ENCODE assay signal across 8 mouse cellular contexts in genomic region chr3:138488584-138489326, GRCm38 (mm10). TPM values are rescaled to one million over a fixed set of nuclear protein-coding genes. Genes with fewer than 3 reads are reported as not detected.
DNase-seq lines count a peak whose midpoint lies in the region; ATAC-seq and TF ChIP-seq lines count a peak whose summit lies in the region.

No protein-coding gene starts in this region.

- TF ChIP-seq EP300 in ES-Bruce4 (IDR thresholded peaks at IDR 0.05; ENCODE audit: insufficient read depth, low read depth, low read length): no peak

- under 1% methylated on average over 61 of the region's 61 CpGs for WGBS in kidney, postnatal 0 days
- WGBS in bone marrow, adult 2 months: under 1% methylated on average over 61 of the region's 61 CpGs
- WGBS in liver, embryonic 13.5 days (ENCODE audit: insufficient replicate concordance): under 1% methylated on average over 57 of the region's 61 CpGs

- peak; percentile 30; the same call in 1 of the 2 replicates for ATAC-seq in kidney, postnatal 0 days (replicated peaks; ENCODE audit: low FRiP score, low read depth)
- peak; percentile 70 for ATAC-seq in liver, embryonic 13.5 days (ENCODE audit: low read depth)

- H3K27ac ChIP-seq in kidney, postnatal 0 days: peak overlapping the region; percentile 84
- H3K27ac ChIP-seq in ES-Bruce4 (ENCODE audit: insufficient read depth, low read length): no peak overlapping the region
- H3K27ac ChIP-seq in bone marrow, adult 2 months (ENCODE audit: control insufficient read depth, insufficient read depth, low read depth, low read length, poor library complexity): peak overlapping the region; percentile 92
- H3K27ac ChIP-seq in liver, embryonic 13.5 days: peak overlapping the region; percentile 80

- no peak for TF ChIP-seq POLR2A in ES-Bruce4 (IDR thresholded peaks at IDR 0.05; ENCODE audit: insufficient read depth, low read length)
- no peak for TF ChIP-seq POLR2A in bone marrow, adult 2 months (IDR thresholded peaks at IDR 0.05; ENCODE audit: borderline replicate concordance, control insufficient read depth, low read depth, low read length)

- H3K36me3 ChIP-seq in kidney, postnatal 0 days (ENCODE audit: insufficient read depth, low read length): no peaks in the 10 kb centered on the region
- H3K36me3 ChIP-seq in ES-Bruce4 (ENCODE audit: control insufficient read depth, insufficient read depth, low read length, poor library complexity, severe bottlenecking): no peaks in the 10 kb centered on the region
- H3K36me3 ChIP-seq in liver, embryonic 13.5 days: peaks cover 22% of the 10 kb centered on the region
- H3K36me3 ChIP-seq in splenic B cell, adult 2 months (ENCODE audit: control insufficient read depth, insufficient read depth, low read length, poor library complexity, severe bottlenecking): 0 out of 2 replicates have a peak, but pooled peaks cover 2% of the 10 kb centered on the region

- H3K9ac ChIP-seq in kidney, postnatal 0 days (ENCODE audit: low read depth, low read length): peak overlapping the region; percentile 88
- H3K9ac ChIP-seq in ES-Bruce4 (ENCODE audit: low read depth, poor library complexity, severe bottlenecking): peak overlapping the region; percentile 85
- H3K9ac ChIP-seq in liver, embryonic 13.5 days: peak overlapping the region; percentile 94

- H3K9me3 ChIP-seq in kidney, postnatal 0 days (replicated peaks; ENCODE audit: low read length): no peaks in the 10 kb centered on the region
- no peaks in the 10 kb centered on the region for H3K9me3 ChIP-seq in ES-Bruce4 (replicated peaks; ENCODE audit: control insufficient read depth, insufficient read depth, low read length, poor library complexity, severe bottlenecking)
- H3K9me3 ChIP-seq in liver, embryonic 13.5 days (replicated peaks): no peaks in the 10 kb centered on the region

- peak; percentile 49 for DNase-seq in kidney, postnatal 0 days (ENCODE audit: low spot score)
- DNase-seq in kidney, postnatal 36 days: no peak
- peak; percentile 16 to 21 for DNase-seq in frontal cortex, postnatal 36 days (ENCODE audit: low spot score in 2 of 2)
- DNase-seq in liver, embryonic 13.5 days: peak; percentile 9
- DNase-seq in splenic B cell, adult 2 months (ENCODE audit: low read depth, low spot score): peak; percentile 46
- DNase-seq in urinary bladder, postnatal 10 days (ENCODE audit: low spot score): no peak

- 0 out of 2 replicates have a peak, but pooled peaks cover 8% of the 10 kb centered on the region for H3K4me1 ChIP-seq in kidney, postnatal 0 days (replicated peaks; ENCODE audit: insufficient read depth, low read length)
- H3K4me1 ChIP-seq in ES-Bruce4 (ENCODE audit: control insufficient read depth, insufficient read depth, low read length): no peaks in the 10 kb centered on the region
- H3K4me1 ChIP-seq in bone marrow, adult 2 months (ENCODE audit: control insufficient read depth, insufficient read depth, low read length): peaks cover 1% of the 10 kb centered on the region; the same call in 1 of the 2 replicates
- H3K4me1 ChIP-seq in liver, embryonic 13.5 days (replicated peaks): peaks cover 30% of the 10 kb centered on the region

- peak overlapping the region; percentile 96 for H3K4me3 ChIP-seq in kidney, postnatal 0 days (replicated peaks; ENCODE audit: low read depth, low read length)
- peak overlapping the region; percentile 73 for H3K4me3 ChIP-seq in ES-Bruce4 (ENCODE audit: low read depth, low read length)
- peak overlapping the region; percentile 99 for H3K4me3 ChIP-seq in bone marrow, adult 2 months (replicated peaks; ENCODE audit: control insufficient read depth, low read depth, low read length)
- peak overlapping the region; percentile 93 for H3K4me3 ChIP-seq in liver, embryonic 13.5 days (replicated peaks)

- peak overlapping the region; percentile 58 for H3K4me2 ChIP-seq in kidney, postnatal 0 days (ENCODE audit: low read length)
- peak overlapping the region; percentile 72 for H3K4me2 ChIP-seq in liver, embryonic 13.5 days

- no peaks in the 10 kb centered on the region for H3K27me3 ChIP-seq in kidney, postnatal 0 days (ENCODE audit: insufficient read depth, low read length)
- no peaks in the 10 kb centered on the region for H3K27me3 ChIP-seq in ES-Bruce4 (ENCODE audit: control insufficient read depth, insufficient read depth, low read length, poor library complexity, severe bottlenecking)
- no peaks in the 10 kb centered on the region for H3K27me3 ChIP-seq in liver, embryonic 13.5 days
- no peaks in the 10 kb centered on the region for H3K27me3 ChIP-seq in splenic B cell, adult 2 months (ENCODE audit: control insufficient read depth, insufficient read depth, low read length, poor library complexity, severe bottlenecking)

- TF ChIP-seq CTCF in kidney, postnatal 0 days (IDR thresholded peaks at IDR 0.05; ENCODE audit: low read depth): no peak
- TF ChIP-seq CTCF in ES-Bruce4 (IDR thresholded peaks at IDR 0.05; ENCODE audit: low read depth, low read length): no peak
- no peak for TF ChIP-seq CTCF in bone marrow, adult 2 months (IDR thresholded peaks at IDR 0.05; ENCODE audit: control insufficient read depth, insufficient read depth, low read length)

RNA-seq across cellular contexts. Expression of gene Metap1, which starts 0.6 kb away (rescaled TPM):
- 40.2 and 41.4 TPM in 2 replicates for polyA plus RNA-seq in kidney, postnatal 0 days (2015; fragmentation: Nextera tagmentation; extraction: Ambion mirVana)
- polyA plus RNA-seq in ES-Bruce4 (2011; ENCODE audit: insufficient read depth, insufficient read length, low read depth, missing spikeins): 105 TPM in 2 replicates
- 14.4 and 18.9 TPM in 2 replicates for polyA plus RNA-seq in bone marrow, adult 2 months (2011; ENCODE audit: insufficient read depth, insufficient read length, low replicate concordance, missing spikeins)
- polyA plus RNA-seq in liver, embryonic 13.5 days (2015; fragmentation: Nextera tagmentation; extraction: Ambion mirVana): 26.1 and 32.0 TPM in 2 replicates

RNA-seq across cellular contexts. Expression of gene Eif4e, which starts 37.2 kb away (rescaled TPM):
- polyA plus RNA-seq in kidney, postnatal 0 days (2015; fragmentation: Nextera tagmentation; extraction: Ambion mirVana): 240 and 259 TPM in 2 replicates
- 378 and 409 TPM in 2 replicates for polyA plus RNA-seq in ES-Bruce4 (2011; ENCODE audit: insufficient read depth, insufficient read length, low read depth, missing spikeins)
- polyA plus RNA-seq in bone marrow, adult 2 months (2011; ENCODE audit: insufficient read depth, insufficient read length, low replicate concordance, missing spikeins): 77.3 and 78.5 TPM in 2 replicates
- polyA plus RNA-seq in liver, embryonic 13.5 days (2015; fragmentation: Nextera tagmentation; extraction: Ambion mirVana): 206 and 264 TPM in 2 replicates

RNA-seq across cellular contexts. Expression of gene Adh5, which starts 45.9 kb away (rescaled TPM):
- 280 and 288 TPM in 2 replicates for polyA plus RNA-seq in kidney, postnatal 0 days (2015; fragmentation: Nextera tagmentation; extraction: Ambion mirVana)
- 242 and 250 TPM in 2 replicates for polyA plus RNA-seq in ES-Bruce4 (2011; ENCODE audit: insufficient read depth, insufficient read length, low read depth, missing spikeins)
- 23.8 and 61.8 TPM in 2 replicates for polyA plus RNA-seq in bone marrow, adult 2 months (2011; ENCODE audit: insufficient read depth, insufficient read length, low replicate concordance, missing spikeins)
- 89.4 and 104 TPM in 2 replicates for polyA plus RNA-seq in liver, embryonic 13.5 days (2015; fragmentation: Nextera tagmentation; extraction: Ambion mirVana)

Comparison
In these comparisons a context has a peak if more than half of its experiments do, and no peak if none do; other contexts are left out.
1. DNase-seq: peak in kidney, postnatal 0 days (single experiment), frontal cortex, postnatal 36 days (2 of 2), liver, embryonic 13.5 days (single experiment) and splenic B cell, adult 2 months (single experiment); none in kidney, postnatal 36 days (0 of 2) and urinary bladder, postnatal 10 days (single experiment).
2. Peak in every context shown above with its lines, with median percentiles within 50 percentile points of each other: H3K4me3 ChIP-seq and H3K9ac ChIP-seq.